Mouse (Mus musculus): Measurements from ENCODE around the gene Syt3. TPM values are rescaled to one million over a fixed set of nuclear protein-coding genes. Genes with fewer than 3 reads are reported as not detected.

Syt3 gene
- total RNA-seq, 1 experiment from 2014 or later, result 5.7 TPM

GRCm38 (mm10) chr7:44405346-44406014, 21.6 kb downstream of the Syt3 start:
- peak; percentile 81 for DNase-seq

DNA sequence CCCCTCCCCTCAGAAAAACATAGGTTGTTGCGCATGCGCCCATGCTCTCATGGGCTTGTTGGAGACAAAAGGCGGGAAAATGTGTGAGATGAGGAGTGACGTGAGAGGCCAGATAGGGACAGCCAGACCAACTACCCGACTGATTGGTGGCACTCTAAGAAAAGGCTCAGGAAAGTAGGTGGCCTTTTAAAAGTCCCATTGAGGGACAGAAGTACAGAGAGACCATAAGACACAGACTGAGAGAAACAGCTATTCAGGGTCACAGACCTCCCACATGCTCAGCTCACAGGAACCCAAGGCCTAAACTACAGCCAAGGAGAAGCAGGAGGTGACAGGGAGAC, 22.1 kb downstream of the Syt3 start:
- DNase-seq, result no peak

DNA sequence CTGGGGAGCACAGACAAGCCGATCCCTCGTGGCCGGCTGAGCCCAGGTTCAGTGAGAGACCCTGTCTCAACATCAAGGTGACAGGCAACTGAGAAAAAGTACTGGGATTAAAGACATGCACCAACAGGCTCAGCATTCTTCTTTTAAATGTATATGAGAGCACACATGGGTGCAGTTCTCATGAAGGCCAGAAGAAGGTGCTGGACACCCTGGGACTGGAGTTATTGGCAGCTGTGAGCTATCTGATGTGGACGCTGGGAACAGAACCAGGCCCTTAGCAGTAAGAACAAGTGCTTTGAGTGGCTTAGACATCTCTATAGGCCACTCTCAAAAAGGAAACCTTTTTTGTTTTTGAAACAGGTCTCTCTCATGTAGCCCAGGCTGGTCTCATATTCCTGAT, 27.2 kb downstream of the Syt3 start:
- no peak for DNase-seq

- no peak for DNase-seq
These were observed 29.4 kb downstream of the Syt3 start for GRCm38 (mm10) chr7:44413307-44413706.

DNA sequence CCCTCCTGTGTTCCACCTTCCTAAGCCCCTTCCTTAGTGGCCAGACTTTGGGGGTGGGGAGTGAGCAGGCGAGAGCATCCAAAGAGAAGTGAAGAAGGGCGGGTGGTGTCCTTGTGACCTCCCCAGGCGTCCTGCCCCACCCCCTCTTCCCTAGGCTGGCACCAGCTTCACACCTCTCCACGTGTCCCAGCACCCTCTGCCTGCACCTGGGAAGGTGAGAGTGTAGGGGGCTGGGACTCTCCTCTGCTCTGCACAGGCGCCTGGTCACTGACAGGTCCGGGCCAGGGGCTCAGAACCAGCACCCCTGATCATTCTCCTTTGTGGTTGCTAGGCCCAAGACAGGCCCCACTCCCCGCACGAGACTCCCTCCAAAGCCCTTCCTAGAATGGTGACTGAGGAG, 43.8 kb downstream of the Syt3 start:
- DNase-seq, result no peak

GRCm38 (mm10) chr7:44428171-44428950, 44.5 kb downstream of the Syt3 start:
- DNase-seq, result no peak

DNA sequence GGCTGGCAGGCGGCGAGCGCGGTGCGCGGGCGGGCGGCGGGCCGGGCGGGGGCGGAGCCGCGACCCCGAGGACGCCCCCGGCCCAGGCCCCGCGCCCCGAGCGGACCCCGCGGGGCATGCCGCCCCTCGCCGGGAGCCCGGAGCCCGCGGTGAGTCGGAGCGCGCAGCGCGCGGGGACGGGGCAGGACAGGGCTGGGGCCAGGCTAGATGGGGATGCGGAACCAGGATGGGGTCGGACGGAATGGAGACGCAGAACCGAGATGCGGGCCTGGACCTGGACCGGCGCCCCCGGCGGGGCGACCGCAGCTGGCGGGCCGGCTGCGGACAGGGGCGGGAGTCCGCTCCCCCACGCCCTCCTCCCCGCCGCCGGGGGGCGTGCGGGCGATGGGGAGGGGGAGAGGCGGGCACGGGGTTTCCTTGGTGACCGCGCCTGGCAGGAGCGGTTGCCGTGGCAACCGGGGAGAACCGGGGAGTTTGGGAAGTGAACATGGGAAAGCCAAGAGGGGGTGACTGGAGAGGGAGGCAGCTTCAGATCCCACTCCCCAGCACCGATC, 45.1 kb downstream of the Syt3 start, which contains the start of gene Lrrc4b:
Gene Lrrc4b (plus strand): TSS at position 51 of the 554 bp plus-strand sequence.
- no peak for DNase-seq

- DNase-seq, result no peak
These were observed 45.9 kb downstream of the Syt3 start for GRCm38 (mm10) chr7:44429534-44430488.

DNA sequence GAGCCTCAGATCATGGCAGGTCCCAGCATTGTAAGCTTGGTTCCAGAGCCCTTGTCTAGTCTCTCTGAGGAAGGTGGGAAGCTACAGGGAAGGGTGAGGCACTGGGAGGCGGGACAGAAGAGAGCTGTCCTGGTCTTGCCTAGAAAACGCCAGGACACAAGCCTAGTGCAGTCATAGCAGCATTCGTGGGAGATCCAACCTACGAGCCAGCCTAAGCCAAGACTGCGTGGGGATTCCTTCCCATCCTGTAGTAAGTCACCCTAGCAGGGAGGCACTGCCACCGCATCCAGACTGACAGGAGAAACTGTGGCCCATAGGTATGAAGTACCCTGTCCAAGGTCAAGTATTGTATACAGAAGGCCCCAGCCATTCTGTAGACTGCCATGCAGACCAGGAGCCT, 48.6 kb downstream of the Syt3 start:
- DNase-seq, result no peak

- no peak for DNase-seq
These were observed 49.5 kb downstream of the Syt3 start for GRCm38 (mm10) chr7:44433371-44433770.

- no peak for DNase-seq
These were observed 50.2 kb downstream of the Syt3 start for GRCm38 (mm10) chr7:44434089-44434488.

DNA sequence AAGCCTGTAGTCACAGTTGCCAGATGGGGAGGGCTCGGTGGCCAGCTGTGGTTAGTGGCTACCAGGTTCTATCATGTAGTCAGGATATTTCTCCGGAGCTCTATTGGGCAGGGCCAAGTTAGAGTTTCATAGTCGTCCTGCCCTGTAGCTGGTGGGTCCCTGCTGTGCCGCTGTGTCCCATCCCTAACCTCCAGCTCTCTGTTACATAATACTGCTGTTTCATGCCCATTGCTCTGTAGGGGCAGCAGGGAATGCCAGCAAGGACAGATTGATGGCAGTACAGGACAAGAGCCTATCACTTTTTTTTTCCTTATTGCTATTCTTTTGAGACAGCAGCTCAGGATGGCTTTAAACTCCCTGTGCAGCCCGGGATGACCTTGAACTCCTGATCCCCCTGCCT, 51.9 kb downstream of the Syt3 start:
- DNase-seq, result no peak

DNA sequence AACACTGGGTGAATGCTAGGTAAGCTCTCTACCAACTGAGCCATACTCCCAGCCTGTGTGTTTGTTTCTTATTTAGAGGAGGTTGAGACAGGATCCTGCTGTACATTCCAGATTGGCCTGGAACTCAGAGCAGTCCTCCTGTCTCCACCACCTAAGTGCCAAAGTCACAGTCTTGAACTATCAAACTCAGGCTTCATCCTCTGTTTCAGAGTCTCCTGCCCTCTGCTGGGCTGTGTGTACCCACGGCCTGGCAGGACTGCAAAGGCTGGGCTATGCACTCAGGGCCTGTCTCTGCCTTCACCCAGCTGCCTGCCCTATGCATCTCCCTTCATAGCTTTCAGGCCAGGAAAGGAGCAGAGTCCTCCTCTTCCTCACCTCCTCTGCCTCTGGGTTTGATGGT, 52.4 kb downstream of the Syt3 start:
- no peak for DNase-seq

GRCm38 (mm10) chr7:44437188-44437587, 53.3 kb downstream of the Syt3 start:
- no peak for DNase-seq

- no peak for DNase-seq
These were observed 54.0 kb downstream of the Syt3 start for GRCm38 (mm10) chr7:44437933-44438332.

- no peak for DNase-seq
These were observed 55.8 kb downstream of the Syt3 start for GRCm38 (mm10) chr7:44439696-44440095.

- DNase-seq, result no peak
These were observed 56.6 kb downstream of the Syt3 start for GRCm38 (mm10) chr7:44440479-44440878.

GRCm38 (mm10) chr7:44441180-44441579, 57.3 kb downstream of the Syt3 start:
- DNase-seq, result no peak

- no peak for DNase-seq
These were observed 57.8 kb downstream of the Syt3 start for GRCm38 (mm10) chr7:44441648-44442109.

GRCm38 (mm10) chr7:44442407-44442821, 58.5 kb downstream of the Syt3 start:
- no peak for DNase-seq

DNA sequence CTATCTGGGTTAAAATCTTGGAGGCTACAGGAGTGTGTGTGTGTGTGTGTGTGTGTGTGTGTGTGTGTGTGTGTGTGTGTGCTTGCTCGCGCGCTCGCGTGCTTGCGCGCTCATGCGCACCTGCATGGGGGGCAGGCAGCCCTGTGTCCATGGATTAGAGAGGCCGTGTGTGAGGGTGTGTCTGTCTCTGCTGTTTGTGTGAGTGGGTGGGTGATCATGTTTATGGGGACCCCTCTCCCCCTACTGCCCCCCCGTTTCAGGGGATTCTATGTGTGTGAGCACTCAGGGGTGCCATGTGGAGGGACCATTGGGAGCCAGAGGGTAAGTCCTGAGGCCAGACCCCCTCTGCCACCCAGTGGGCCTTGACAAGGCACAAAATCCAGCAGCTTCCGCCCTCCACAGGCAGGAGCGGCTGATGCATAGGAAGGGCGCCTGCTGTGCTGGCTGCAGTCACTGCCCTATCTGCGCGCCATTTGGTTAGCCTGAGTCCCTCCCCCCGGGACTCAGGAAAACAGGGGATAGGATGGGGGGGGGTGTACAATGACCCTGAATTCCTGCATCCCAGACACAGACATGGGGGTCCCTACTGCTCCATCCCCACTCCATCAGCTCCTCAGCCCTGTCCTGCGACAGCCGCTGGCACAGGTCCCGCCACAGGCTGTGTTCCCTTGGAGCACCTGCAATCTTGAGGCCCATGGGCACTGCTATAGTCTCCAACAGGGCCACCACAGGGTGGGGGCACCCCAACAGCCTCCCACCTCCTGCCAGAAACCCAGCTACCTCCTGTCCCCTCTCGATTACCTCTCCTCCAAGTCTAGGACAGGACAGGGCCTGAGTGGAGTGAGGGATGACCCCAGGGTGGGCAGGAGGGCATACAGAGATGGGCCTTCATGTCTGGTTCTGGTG, 59.6 kb downstream of the Syt3 start:
- no peak for DNase-seq
